Mouse (Mus musculus): ENCODE results near the gene Fam71f2. TPM values are rescaled to one million over a fixed set of nuclear protein-coding genes. Genes with fewer than 3 reads are reported as not detected.

Fam71f2 gene
- polyA plus RNA-seq, 1 experiment from 2014 or later: 0.38 TPM

GRCm38 (mm10) chr6:29286870-29287269, 7.5 kb downstream of the Fam71f2 start:
- no peak overlapping the region for H3K27ac ChIP-seq
- no peak overlapping the region for H3K4me2 ChIP-seq
- H3K27me3 ChIP-seq: no peaks in the 10 kb centered on the region
- H3K4me1 ChIP-seq: no peaks in the 10 kb centered on the region
- H3K36me3 ChIP-seq: no peaks in the 10 kb centered on the region
- ATAC-seq (ENCODE audit: insufficient number of reproducible peaks, low FRiP score, low TSS enrichment, low read depth): no peak
- no peak overlapping the region for H3K4me3 ChIP-seq
- H3K9ac ChIP-seq: no peak overlapping the region
- H3K9me3 ChIP-seq: no peaks in the 10 kb centered on the region
- 71% methylated on average over 7 of the region's 7 CpGs for WGBS

- Histone ChIP-seq H3K4me2 (no peak overlapping the region), H3K4me3 (no peak overlapping the region), H3K27me3 (no peaks in the 10 kb centered on the region), H3K36me3 (no peaks in the 10 kb centered on the region), H3K4me1 (no peaks in the 10 kb centered on the region), H3K9me3 (no peaks in the 10 kb centered on the region), H3K9ac (no peak overlapping the region), H3K27ac (no peak overlapping the region)
- no peak for ATAC-seq (ENCODE audit: insufficient number of reproducible peaks, low FRiP score, low TSS enrichment, low read depth)
- WGBS: 47% methylated on average over 6 of the region's 6 CpGs
Measured at GRCm38 (mm10) chr6:29287481-29287880, 8.1 kb downstream of the Fam71f2 start.

- no peak overlapping the region for H3K9ac ChIP-seq
- no peaks in the 10 kb centered on the region for H3K27me3 ChIP-seq
- no peak overlapping the region for H3K4me3 ChIP-seq
- no peak overlapping the region for H3K27ac ChIP-seq
- no peaks in the 10 kb centered on the region for H3K36me3 ChIP-seq
- no peak overlapping the region for H3K4me2 ChIP-seq
- ATAC-seq (ENCODE audit: insufficient number of reproducible peaks, low FRiP score, low TSS enrichment, low read depth): no peak
- no peaks in the 10 kb centered on the region for H3K9me3 ChIP-seq
- H3K4me1 ChIP-seq: no peaks in the 10 kb centered on the region
- WGBS: 70% methylated on average over 5 of the region's 5 CpGs
Measured at GRCm38 (mm10) chr6:29287944-29288343, 8.6 kb downstream of the Fam71f2 start.

GRCm38 (mm10) chr6:29288651-29289050, 9.3 kb downstream of the Fam71f2 start:
- Histone ChIP-seq H3K4me3 (no peak overlapping the region), H3K4me2 (no peak overlapping the region), H3K9ac (no peak overlapping the region), H3K27ac (no peak overlapping the region), H3K27me3 (no peaks in the 10 kb centered on the region), H3K36me3 (no peaks in the 10 kb centered on the region), H3K9me3 (no peaks in the 10 kb centered on the region), H3K4me1 (no peaks in the 10 kb centered on the region)
- no peak for ATAC-seq (ENCODE audit: insufficient number of reproducible peaks, low FRiP score, low TSS enrichment, low read depth)
- WGBS: 68% methylated on average over 6 of the region's 6 CpGs

- no peaks in the 10 kb centered on the region for H3K27me3 ChIP-seq
Measured at GRCm38 (mm10) chr6:29299112-29299511, 19.7 kb downstream of the Fam71f2 start.

GRCm38 (mm10) chr6:29303251-29303650, 23.9 kb downstream of the Fam71f2 start:
- no peaks in the 10 kb centered on the region for H3K27me3 ChIP-seq
- H3K4me3 ChIP-seq: no peak overlapping the region
- no peaks in the 10 kb centered on the region for H3K4me1 ChIP-seq
- H3K9ac ChIP-seq: no peak overlapping the region
- H3K27ac ChIP-seq: no peak overlapping the region
- H3K9me3 ChIP-seq: no peaks in the 10 kb centered on the region
- no peaks in the 10 kb centered on the region for H3K36me3 ChIP-seq
- ATAC-seq (ENCODE audit: insufficient number of reproducible peaks, low FRiP score, low TSS enrichment, low read depth): no peak
- H3K4me2 ChIP-seq: no peak overlapping the region

More at GRCm38 (mm10) chr6:29299112-29299511, 19.7 kb downstream of the Fam71f2 start:
- WGBS: 53% methylated on average over 2 of the region's 2 CpGs
- Histone ChIP-seq H3K9me3 (no peaks in the 10 kb centered on the region), H3K36me3 (no peaks in the 10 kb centered on the region), H3K4me3 (no peak overlapping the region), H3K27ac (no peak overlapping the region), H3K4me1 (no peaks in the 10 kb centered on the region), H3K4me2 (no peak overlapping the region), H3K9ac (no peak overlapping the region)
- ATAC-seq (ENCODE audit: insufficient number of reproducible peaks, low FRiP score, low TSS enrichment, low read depth): no peak

- H3K9ac ChIP-seq: no peak overlapping the region
- no peak overlapping the region for H3K27ac ChIP-seq
- no peak for ATAC-seq (ENCODE audit: insufficient number of reproducible peaks, low FRiP score, low TSS enrichment, low read depth)
- no peak overlapping the region for H3K4me2 ChIP-seq
- no peak overlapping the region for H3K4me3 ChIP-seq
- H3K27me3 ChIP-seq: no peaks in the 10 kb centered on the region
- WGBS: 51% methylated on average over 5 of the region's 5 CpGs
- H3K9me3 ChIP-seq: no peaks in the 10 kb centered on the region
- H3K4me1 ChIP-seq: no peaks in the 10 kb centered on the region
- H3K36me3 ChIP-seq: no peaks in the 10 kb centered on the region
Measured at GRCm38 (mm10) chr6:29303726-29304125, 24.3 kb downstream of the Fam71f2 start.

GRCm38 (mm10) chr6:29305462-29305861, 26.1 kb downstream of the Fam71f2 start:
- no peak overlapping the region for H3K27ac ChIP-seq
- H3K36me3 ChIP-seq: no peaks in the 10 kb centered on the region
- no peaks in the 10 kb centered on the region for H3K9me3 ChIP-seq
- no peak overlapping the region for H3K4me3 ChIP-seq
- no peak overlapping the region for H3K9ac ChIP-seq
- no peaks in the 10 kb centered on the region for H3K27me3 ChIP-seq
- H3K4me2 ChIP-seq: no peak overlapping the region
- ATAC-seq (ENCODE audit: insufficient number of reproducible peaks, low FRiP score, low TSS enrichment, low read depth): no peak
- H3K4me1 ChIP-seq: no peaks in the 10 kb centered on the region
- WGBS: 89% methylated on average over 4 of the region's 4 CpGs

- Histone ChIP-seq H3K27me3 (no peaks in the 10 kb centered on the region), H3K4me1 (no peaks in the 10 kb centered on the region), H3K4me2 (no peak overlapping the region), H3K27ac (no peak overlapping the region), H3K9me3 (no peaks in the 10 kb centered on the region), H3K4me3 (no peak overlapping the region), H3K9ac (no peak overlapping the region), H3K36me3 (no peaks in the 10 kb centered on the region)
- no peak for ATAC-seq (ENCODE audit: insufficient number of reproducible peaks, low FRiP score, low TSS enrichment, low read depth)
- 85% methylated on average over 16 of the region's 16 CpGs for WGBS
Measured at GRCm38 (mm10) chr6:29308846-29309605, 29.6 kb downstream of the Fam71f2 start.

- Histone ChIP-seq H3K9ac (no peak overlapping the region), H3K4me1 (no peaks in the 10 kb centered on the region), H3K4me3 (no peak overlapping the region), H3K9me3 (no peaks in the 10 kb centered on the region), H3K27me3 (no peaks in the 10 kb centered on the region), H3K27ac (no peak overlapping the region), H3K36me3 (no peaks in the 10 kb centered on the region), H3K4me2 (no peak overlapping the region)
- no peak for ATAC-seq (ENCODE audit: insufficient number of reproducible peaks, low FRiP score, low TSS enrichment, low read depth)
- WGBS: 69% methylated on average over 14 of the region's 14 CpGs
Measured at GRCm38 (mm10) chr6:29313690-29314202, 34.4 kb downstream of the Fam71f2 start.

GRCm38 (mm10) chr6:29317286-29317685, 37.9 kb downstream of the Fam71f2 start:
- Histone ChIP-seq H3K9me3 (no peaks in the 10 kb centered on the region), H3K36me3 (no peaks in the 10 kb centered on the region), H3K27me3 (no peaks in the 10 kb centered on the region), H3K27ac (no peak overlapping the region), H3K4me1 (no peaks in the 10 kb centered on the region), H3K4me2 (no peak overlapping the region), H3K4me3 (no peak overlapping the region), H3K9ac (no peak overlapping the region)
- 32% methylated on average over 2 of the region's 2 CpGs for WGBS
- no peak for ATAC-seq (ENCODE audit: insufficient number of reproducible peaks, low FRiP score, low TSS enrichment, low read depth)

GRCm38 (mm10) chr6:29317941-29318340, 38.5 kb downstream of the Fam71f2 start:
- H3K9me3 ChIP-seq: no peaks in the 10 kb centered on the region
- H3K27ac ChIP-seq: no peak overlapping the region
- no peak overlapping the region for H3K9ac ChIP-seq
- ATAC-seq (ENCODE audit: insufficient number of reproducible peaks, low FRiP score, low TSS enrichment, low read depth): no peak
- H3K4me1 ChIP-seq: no peaks in the 10 kb centered on the region
- H3K4me2 ChIP-seq: no peak overlapping the region
- no peaks in the 10 kb centered on the region for H3K36me3 ChIP-seq
- H3K4me3 ChIP-seq: no peak overlapping the region
- no peaks in the 10 kb centered on the region for H3K27me3 ChIP-seq
- WGBS: 62% methylated on average over 3 of the region's 3 CpGs

Measured in limb, embryonic 15.5 days (tissue).